In the genomic region with DNA sequence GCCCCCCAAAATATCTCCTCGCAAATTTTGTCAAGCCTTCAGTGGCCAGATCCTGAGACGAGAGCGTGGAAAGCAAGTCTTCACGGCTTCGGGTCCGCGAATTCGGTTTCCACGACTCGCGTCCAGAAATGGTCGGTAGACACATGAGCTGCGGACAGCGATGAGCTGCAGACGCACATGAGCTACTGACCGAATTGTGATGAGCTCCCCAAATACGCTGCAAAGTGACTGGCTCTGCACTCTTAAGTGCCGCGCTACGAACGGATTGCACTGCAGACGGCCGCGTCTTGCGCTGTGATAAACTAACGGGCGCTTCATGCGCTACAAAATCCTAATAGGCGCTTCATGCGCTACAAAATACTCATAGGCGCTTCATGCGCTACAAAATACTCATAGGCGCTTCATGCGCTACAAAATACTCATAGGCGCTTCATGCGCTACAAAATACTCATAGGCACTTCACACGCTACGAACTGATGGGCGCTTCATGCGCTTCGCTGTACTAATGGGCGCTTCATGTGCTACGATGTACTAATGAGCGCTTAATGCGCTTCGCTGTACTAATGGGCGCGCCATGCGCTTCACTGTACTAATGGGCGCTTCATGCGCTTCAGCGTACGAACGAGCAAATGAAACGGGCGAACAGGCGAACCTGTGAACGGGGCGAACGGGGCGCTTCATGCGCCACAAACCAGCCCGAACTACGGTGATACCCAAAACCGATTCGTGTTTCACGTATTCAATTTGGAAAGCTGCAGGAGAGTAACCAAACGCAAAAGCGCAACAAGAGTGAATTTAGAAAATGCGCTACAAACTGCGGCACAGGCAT, we compare ENCODE assay signal across 8 mouse cellular contexts. TPM values are rescaled to one million over a fixed set of nuclear protein-coding genes. Genes with fewer than 3 reads are reported as not detected.
A peak's percentile ranks its signal among the peaks of the same experiment; 100 is the strongest.
DNase-seq lines count a peak whose midpoint lies in the region; ATAC-seq and TF ChIP-seq lines count a peak whose summit lies in the region.

No protein-coding gene starts in this region.

- no peak for TF ChIP-seq EP300 in liver, embryonic 14.5 days (IDR thresholded peaks at IDR 0.05; ENCODE audit: low read depth)

- no peaks in the 10 kb centered on the region for H3K4me1 ChIP-seq in bone marrow macrophage, adult 2 months (ENCODE audit: control insufficient read depth, insufficient read depth, low read length)
- H3K4me1 ChIP-seq in forebrain, embryonic 11.5 days (replicated peaks; ENCODE audit: control insufficient read depth, insufficient read depth, low read length) = no peaks in the 10 kb centered on the region
- 0 out of 4 replicates have a peak, but pooled peaks cover 0 to 2% of the 10 kb centered on the region in 2 experiments for H3K4me1 ChIP-seq in liver, embryonic 14.5 days (replicated peaks; ENCODE audit: control insufficient read depth in 2 of 2, insufficient read depth in 2 of 2, low read length in 1 of 2)

- peak; percentile 70 for DNase-seq in forebrain, embryonic 11.5 days (ENCODE audit: low spot score)
- DNase-seq in heart, postnatal 10 days = peak; percentile 43 to 58
- peak; percentile 35 for DNase-seq in layer of hippocampus, adult 11-12 months (ENCODE audit: low spot score)
- peak; percentile 35 to 36 (median 35) for DNase-seq in liver, embryonic 14.5 days (ENCODE audit: low read depth in 3 of 3, low spot score in 3 of 3)
- peak; percentile 52 for DNase-seq in neural tube, embryonic 10.5 days (ENCODE audit: extremely low spot score, low spot score)
- peak; percentile 71 for DNase-seq in yolk sac, embryonic 10.5 days (ENCODE audit: low spot score)

- no peaks in the 10 kb centered on the region for H3K27me3 ChIP-seq in forebrain, embryonic 11.5 days (ENCODE audit: control insufficient read depth, insufficient read depth, low read length)
- peaks cover 17% of the 10 kb centered on the region for H3K27me3 ChIP-seq in liver, embryonic 14.5 days (ENCODE audit: control insufficient read depth, insufficient read depth, low read length)

- H3K9ac ChIP-seq in forebrain, embryonic 11.5 days (ENCODE audit: low read length) = peak overlapping the region; percentile 43
- H3K9ac ChIP-seq in liver, embryonic 14.5 days (replicated peaks) = no peak overlapping the region

- peak; percentile 70 for ATAC-seq in CD4-positive, CD25-positive, alpha-beta regulatory T cell, adult 4 months
- ATAC-seq in forebrain, embryonic 11.5 days (replicated peaks; ENCODE audit: low FRiP score) = peak; percentile 34; the same call in 1 of the 2 replicates
- peak; percentile 31; the same call in 1 of the 2 replicates for ATAC-seq in liver, embryonic 14.5 days (ENCODE audit: insufficient read depth)

- no peaks in the 10 kb centered on the region for H3K36me3 ChIP-seq in forebrain, embryonic 11.5 days (ENCODE audit: control insufficient read depth, insufficient read depth, low read length)
- no peaks in the 10 kb centered on the region for H3K36me3 ChIP-seq in liver, embryonic 14.5 days (replicated peaks; ENCODE audit: control insufficient read depth, insufficient read depth, low read depth)

- intact Hi-C loops in heart, postnatal 10 days (cut with DNase I) = loop anchor here (5.0 kb wide), 3 partner anchors 146 to 634 kb away; a partner anchor contains a TSS

- H3K27ac ChIP-seq in bone marrow macrophage, adult 2 months (ENCODE audit: insufficient read depth, low read depth, low read length) = no peak overlapping the region
- no peak overlapping the region for H3K27ac ChIP-seq in forebrain, embryonic 11.5 days (ENCODE audit: low read depth, low read length)
- H3K27ac ChIP-seq in liver, embryonic 14.5 days = no peak overlapping the region

- peaks cover 6% of the 10 kb centered on the region; the same call in 1 of the 2 replicates for H3K9me3 ChIP-seq in forebrain, embryonic 11.5 days (ENCODE audit: control insufficient read depth, low read length)
- no peaks in the 10 kb centered on the region for H3K9me3 ChIP-seq in liver, embryonic 14.5 days (ENCODE audit: control insufficient read depth, low read length)

- peak overlapping the region; percentile 63 for H3K4me2 ChIP-seq in forebrain, embryonic 11.5 days (ENCODE audit: low read depth, low read length, severe bottlenecking)
- H3K4me2 ChIP-seq in liver, embryonic 14.5 days (ENCODE audit: low read depth) = peak overlapping the region; percentile 52

- WGBS in forebrain, embryonic 11.5 days = 49% methylated on average over 71 of the region's 71 CpGs
- 45% methylated on average over 71 of the region's 71 CpGs for WGBS in liver, embryonic 14.5 days (ENCODE audit: insufficient replicate concordance)

- no peak for TF ChIP-seq CTCF in bone marrow macrophage, adult 2 months (IDR thresholded peaks at IDR 0.05; ENCODE audit: low read depth, low read length)
- TF ChIP-seq CTCF in liver, embryonic 14.5 days (IDR thresholded peaks at IDR 0.05; ENCODE audit: low read depth) = no peak

- H3K4me3 ChIP-seq in bone marrow macrophage, adult 2 months (ENCODE audit: insufficient read depth, low read length) = peak overlapping the region; percentile 52
- peak overlapping the region; percentile 37 for H3K4me3 ChIP-seq in forebrain, embryonic 11.5 days (ENCODE audit: low read depth, low read length)
- H3K4me3 ChIP-seq in liver, embryonic 14.5 days (ENCODE audit: insufficient read depth in 1 of 2, low read depth in 2 of 2, low read length in 2 of 2) = peak overlapping the region; percentile 32 to 45

- TF ChIP-seq POLR2A in bone marrow macrophage, adult 2 months (IDR thresholded peaks at IDR 0.05; ENCODE audit: borderline replicate concordance, low read depth, low read length) = no peak

RNA-seq across cellular contexts. Expression of a gene that starts 0.8 kb away (rescaled TPM):
- polyA plus RNA-seq in CD4-positive, CD25-positive, alpha-beta regulatory T cell, adult 4 months (2017; shearing (Covaris generic)) = not detected
- polyA plus RNA-seq in bone marrow macrophage, adult 2 months (2012; ENCODE audit: insufficient read depth, insufficient read length, missing spikeins) = 0.13 and 0.16 TPM in 2 replicates
- 17.5 and 19.0 TPM in 2 replicates for polyA plus RNA-seq in forebrain, embryonic 11.5 days (2014; fragmentation: Nextera tagmentation; extraction: Ambion mirVana)
- total RNA-seq in heart, postnatal 10 days (2021) = 1 to 10 TPM; 3.5 to 3.7 TPM
- 12.9 and 13.0 TPM in 2 replicates for polyA plus RNA-seq in liver, embryonic 14.5 days (2012; rRNA removed)
- polyA plus RNA-seq in liver, embryonic 14.5 days (2014; fragmentation: Nextera tagmentation; extraction: Ambion mirVana) = 3.0 and 3.1 TPM in 2 replicates

RNA-seq across cellular contexts. Expression of a gene that starts 0.9 kb away (rescaled TPM):
- under 1 TPM in 1 of 2 experiments, not detected in 1; 0.15 TPM for polyA plus RNA-seq in CD4-positive, CD25-positive, alpha-beta regulatory T cell, adult 4 months (2017; shearing (Covaris generic))
- polyA plus RNA-seq in bone marrow macrophage, adult 2 months (2012; ENCODE audit: insufficient read depth, insufficient read length, missing spikeins) = 0.44 and 1.1 TPM in 2 replicates
- polyA plus RNA-seq in forebrain, embryonic 11.5 days (2014; fragmentation: Nextera tagmentation; extraction: Ambion mirVana) = 57.1 and 59.3 TPM in 2 replicates
- total RNA-seq in heart, postnatal 10 days (2021) = 10 to 100 TPM; 41.2 to 44.4 TPM
- polyA plus RNA-seq in liver, embryonic 14.5 days (2012; rRNA removed) = 8.2 and 8.9 TPM in 2 replicates
- 13.9 and 14.2 TPM in 2 replicates for polyA plus RNA-seq in liver, embryonic 14.5 days (2014; fragmentation: Nextera tagmentation; extraction: Ambion mirVana)
